Mouse (Mus musculus) stomach, adult 2 months (tissue): ENCODE measurements around the gene Gm36210. TPM values are rescaled to one million over a fixed set of nuclear protein-coding genes. Genes with fewer than 3 reads are reported as not detected.

ENCODE experiments used
- polyA plus RNA-seq: library from polyadenylated mRNA; depleted of rRNA; stranded (reverse); fragments of >200 nt; gene quantifications from 2 replicates; pipeline ENCODE4 v1.2.3, GENCODE M21; 2012; rRNA removed

The Gm36210 gene
- 0.05 TPM in 1 of 2 replicates, not detected in the other for polyA plus RNA-seq

DNA sequence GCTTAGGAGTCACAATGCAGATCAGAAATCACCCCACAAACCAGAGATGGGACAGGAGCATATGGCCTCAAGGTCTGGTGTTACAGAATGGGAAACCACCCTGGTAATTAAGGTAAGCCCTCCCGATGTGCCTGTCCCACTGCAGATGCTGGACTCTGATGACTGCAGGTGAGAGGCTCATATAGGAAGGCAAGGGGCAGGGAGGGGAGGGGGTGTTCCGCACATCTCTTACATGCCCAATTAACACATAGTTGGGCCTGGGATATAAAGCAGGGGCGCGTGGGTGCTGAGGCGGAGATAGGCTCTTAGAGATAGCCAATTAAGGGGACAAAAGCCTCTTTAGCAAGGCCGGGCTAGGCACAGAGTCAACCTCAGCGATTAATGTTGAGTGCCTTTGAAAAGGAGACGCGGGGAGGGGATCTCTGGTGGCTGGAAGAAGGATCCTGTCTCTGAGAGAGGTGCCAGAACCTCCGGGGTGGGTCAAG lies at the start of gene Gm36210:
TSS of gene Gm36210 (minus strand) at position 51 of the 485 bp plus-strand sequence.

DNA sequence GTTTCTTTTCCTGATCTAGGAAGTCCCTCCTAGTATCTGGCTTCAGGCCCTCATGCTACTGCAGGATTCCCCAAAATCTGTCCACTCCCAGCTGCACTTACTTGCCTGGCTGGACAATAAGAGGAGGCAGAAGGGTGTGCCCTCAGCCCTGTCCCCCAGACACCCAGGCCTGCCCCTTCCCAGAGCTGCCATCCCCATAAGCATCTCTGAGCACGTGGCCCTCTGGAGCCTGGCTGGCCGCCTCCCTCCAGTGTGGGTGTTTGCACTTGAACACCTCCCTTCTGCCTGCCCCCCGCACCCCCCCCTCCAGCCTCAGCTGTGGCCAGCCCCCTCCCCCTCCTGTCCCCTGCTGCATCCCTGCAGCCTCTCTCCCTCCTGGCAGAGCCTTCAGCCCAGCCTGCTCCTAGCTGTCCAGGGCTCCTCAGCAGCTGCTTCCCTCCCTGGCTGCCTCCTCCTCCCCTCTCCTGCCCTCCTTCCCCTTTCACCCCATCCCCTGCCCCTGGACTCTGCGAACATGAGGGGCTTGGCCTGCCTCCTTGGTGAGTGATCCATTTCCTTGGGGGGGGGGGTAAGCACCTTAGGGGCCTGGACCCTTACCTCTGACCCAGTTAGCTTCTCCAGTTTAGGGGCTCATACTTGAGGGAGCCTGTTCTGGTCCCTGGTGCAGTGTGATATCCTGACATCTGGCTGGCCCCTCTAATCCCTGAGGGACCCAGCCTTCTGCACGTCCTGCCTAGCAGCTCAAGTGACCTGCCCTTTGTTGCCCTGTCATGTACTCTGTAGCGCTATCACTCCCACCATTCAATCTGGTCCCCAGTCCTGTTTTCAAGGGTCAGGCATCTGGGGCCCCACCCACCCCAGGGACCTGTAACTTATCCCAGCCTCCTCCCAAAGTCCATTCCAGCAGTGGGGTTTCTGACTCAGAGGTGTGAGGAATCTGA lies 19.4 kb upstream of the Gm36210 start, which contains the start of gene Ssc5d:
TSS of gene Ssc5d (plus strand) at position 345 of the 941 bp plus-strand sequence.

DNA sequence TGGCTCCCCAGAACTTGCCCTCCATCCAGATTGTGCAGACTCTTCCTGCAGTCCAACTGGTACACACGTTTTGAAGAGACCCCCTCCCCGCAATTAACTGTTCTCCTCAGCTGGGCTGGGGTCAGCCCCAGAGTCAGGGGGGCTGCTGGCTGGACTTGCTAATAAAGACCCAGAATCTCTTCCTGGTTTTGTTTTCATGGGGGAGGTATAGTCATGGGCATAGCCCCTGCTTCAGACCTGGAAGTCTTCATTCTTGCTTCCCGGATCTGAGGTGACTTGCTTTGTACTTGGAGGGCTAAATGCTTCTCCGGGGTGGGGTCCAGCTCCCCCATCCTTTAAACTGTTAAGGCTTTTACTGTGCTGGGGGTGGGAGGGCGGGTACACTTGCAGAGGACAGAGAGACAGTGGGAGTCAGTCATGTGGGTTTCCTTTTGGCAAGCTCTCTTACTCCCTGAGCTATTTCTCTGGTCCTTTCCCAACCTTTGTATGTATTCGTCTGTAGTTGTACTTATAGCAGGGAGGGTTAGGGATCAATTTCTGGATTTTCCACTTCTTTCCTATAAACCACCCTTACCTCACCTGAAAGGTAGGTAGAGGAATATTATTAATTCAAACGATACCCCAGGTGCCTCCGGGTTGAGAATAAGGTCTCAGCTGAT lies 15.6 kb upstream of the Gm36210 start, which contains the start of gene Nat14:
TSS of gene Nat14 (plus strand) at position 205 of the 659 bp plus-strand sequence.

DNA sequence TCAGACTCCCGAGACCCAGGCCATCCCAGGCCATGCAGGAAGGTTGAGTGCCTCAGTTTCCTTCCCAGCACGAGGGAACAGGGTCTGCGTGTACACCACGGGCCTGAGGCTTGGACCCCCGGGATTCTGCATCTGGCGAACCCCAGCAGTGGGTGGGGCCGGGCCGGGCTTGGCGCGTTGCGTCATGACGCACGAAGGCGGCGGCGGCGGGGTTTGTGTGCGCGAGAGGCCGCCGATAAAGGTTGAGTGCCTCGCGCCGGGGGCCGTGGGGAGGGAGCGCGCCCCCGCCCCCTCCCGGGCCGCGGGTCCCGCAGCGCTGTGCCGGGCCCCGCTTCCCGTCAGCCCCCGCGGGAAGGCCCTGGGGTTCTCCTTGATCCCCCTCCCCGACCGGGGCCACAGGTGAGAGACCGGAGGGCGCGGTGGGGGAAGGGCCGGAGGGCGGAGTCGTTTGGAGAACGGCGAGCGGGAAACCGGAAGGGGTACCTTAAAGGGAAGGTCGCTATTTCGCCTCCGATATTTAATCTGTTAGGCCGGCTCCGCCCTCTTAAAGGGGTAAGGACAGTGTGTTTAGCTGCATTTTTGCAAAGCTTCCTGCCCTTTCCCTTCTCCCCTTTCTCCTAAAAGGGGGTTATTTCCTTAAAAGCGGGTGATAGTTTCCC lies 8.8 kb upstream of the Gm36210 start, which contains the start of gene Zfp628:
TSS of gene Zfp628 (plus strand) at position 211 of the 659 bp plus-strand sequence.

DNA sequence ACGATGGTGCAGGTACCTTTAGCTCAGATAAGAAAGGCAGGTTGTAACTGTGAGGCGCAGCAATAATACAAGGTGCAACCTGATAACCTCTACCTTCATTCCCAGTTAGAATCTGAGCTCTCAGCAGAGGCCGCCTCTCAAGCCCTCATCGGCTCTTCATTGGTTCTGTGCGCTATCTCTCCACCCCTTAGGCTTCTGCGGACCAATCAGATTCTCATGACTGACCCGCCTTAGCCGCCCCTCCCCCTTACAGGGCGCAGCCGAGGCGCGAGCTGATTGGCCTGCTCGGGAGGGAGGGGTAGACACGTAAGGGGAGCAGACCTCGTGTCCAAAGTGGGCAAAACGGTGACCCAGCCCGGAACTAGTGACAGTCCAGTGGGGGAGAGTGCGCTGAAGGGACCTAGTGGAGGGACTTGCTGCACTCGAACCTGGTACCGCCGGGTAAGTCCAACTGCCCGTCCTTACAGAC lies 29.5 kb downstream of the Gm36210 start, which contains the start of gene Isoc2a:
TSS of gene Isoc2a (plus strand) at position 401 of the 469 bp plus-strand sequence.

DNA sequence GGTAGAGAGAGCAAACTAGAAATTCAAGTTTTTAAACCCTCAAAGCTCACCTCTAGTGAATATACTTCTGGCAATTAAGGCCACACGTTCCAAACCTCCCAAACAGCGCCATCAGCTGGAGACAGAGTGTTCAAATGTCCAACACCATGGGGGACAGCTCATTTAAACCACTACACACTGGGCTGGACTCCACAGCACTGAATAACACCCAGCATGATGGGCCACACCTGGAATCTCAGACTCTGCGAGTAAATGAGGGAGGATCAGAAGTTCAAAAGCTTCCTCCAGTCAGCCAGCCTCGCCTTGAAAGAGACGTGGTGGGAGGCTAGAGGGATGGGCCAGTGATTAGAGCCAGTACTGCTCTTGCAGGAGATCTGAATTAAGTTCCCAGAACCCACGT lies 36.2 kb downstream of the Gm36210 start, which contains the start of gene Isoc2b:
TSS of gene Isoc2b (minus strand) at position 126 of the 400 bp plus-strand sequence.

Other genes with a start within 250 kb of the Gm36210 start
- 60.2 and 68.9 TPM in 2 replicates for gene Ppp6r1, start 247.5 kb downstream of the Gm36210 start, polyA plus RNA-seq
- gene Hspbp1, start 221.4 kb downstream of the Gm36210 start, polyA plus RNA-seq, result 29.1 and 32.0 TPM in 2 replicates
- gene Brsk1, start 215.9 kb downstream of the Gm36210 start, polyA plus RNA-seq, result 2.5 and 3.5 TPM in 2 replicates
- 15.3 and 16.5 TPM in 2 replicates for gene Tmem150b, start 181.3 kb downstream of the Gm36210 start, polyA plus RNA-seq
- 98.9 and 123 TPM in 2 replicates for gene Kmt5c, start 166.4 kb downstream of the Gm36210 start, polyA plus RNA-seq
- gene Cox6b2, start 153.4 kb downstream of the Gm36210 start, polyA plus RNA-seq, result 7.0 and 10.5 TPM in 2 replicates
- not detected in 2 replicates for gene Fam71e2, start 135.2 kb downstream of the Gm36210 start, polyA plus RNA-seq
- 0.12 and 0.42 TPM in 2 replicates for gene Il11, start 123.7 kb downstream of the Gm36210 start, polyA plus RNA-seq
- gene Tmem190, start 123.6 kb downstream of the Gm36210 start, polyA plus RNA-seq, result not detected in 2 replicates
- gene Tmem238, start 116.9 kb downstream of the Gm36210 start, polyA plus RNA-seq, result 157 and 379 TPM in 2 replicates
- 174 and 224 TPM in 2 replicates for gene Rpl28, start 113.6 kb downstream of the Gm36210 start, polyA plus RNA-seq
- gene Ube2s, start 93.9 kb downstream of the Gm36210 start, polyA plus RNA-seq, result 106 and 114 TPM in 2 replicates
- 0.68 and 1.5 TPM in 2 replicates for gene Shisa7, start 61.8 kb downstream of the Gm36210 start, polyA plus RNA-seq
- gene Isoc2b, start 36.3 kb downstream of the Gm36210 start, polyA plus RNA-seq, result 17.4 and 25.7 TPM in 2 replicates
- 12.8 and 15.9 TPM in 2 replicates for gene Isoc2a, start 29.4 kb downstream of the Gm36210 start, polyA plus RNA-seq
- 13.0 and 16.4 TPM in 2 replicates for gene Zfp628, start 8.7 kb upstream of the Gm36210 start, polyA plus RNA-seq
- gene Nat14, start 15.5 kb upstream of the Gm36210 start, polyA plus RNA-seq, result 5.5 and 7.6 TPM in 2 replicates
- 4.7 and 6.8 TPM in 2 replicates for gene Ssc5d, start 19.3 kb upstream of the Gm36210 start, polyA plus RNA-seq
- gene Sbk2, start 57.9 kb upstream of the Gm36210 start, polyA plus RNA-seq, result 4.1 and 12.6 TPM in 2 replicates
- gene Sbk3, start 64.7 kb upstream of the Gm36210 start, polyA plus RNA-seq, result 0.12 and 0.40 TPM in 2 replicates
- gene Zfp579, start 89.6 kb upstream of the Gm36210 start, polyA plus RNA-seq, result 58.0 and 73.6 TPM in 2 replicates
- 21.3 and 34.0 TPM in 2 replicates for gene Zfp524, start 107.9 kb upstream of the Gm36210 start, polyA plus RNA-seq
- gene Fiz1, start 108.2 kb upstream of the Gm36210 start, polyA plus RNA-seq, result 13.2 and 13.7 TPM in 2 replicates
- gene Gm44973, start 109.0 kb upstream of the Gm36210 start, polyA plus RNA-seq, result 0.17 TPM in 1 of 2 replicates, not detected in the other
- gene Zfp865, start 113.9 kb upstream of the Gm36210 start, polyA plus RNA-seq, result 16.3 and 18.3 TPM in 2 replicates
- 2.9 and 4.2 TPM in 2 replicates for gene Ccdc106, start 114.0 kb upstream of the Gm36210 start, polyA plus RNA-seq
- not detected in 2 replicates for gene 4632433K11Rik, start 127.6 kb upstream of the Gm36210 start, polyA plus RNA-seq
- gene Zfp784, start 131.9 kb upstream of the Gm36210 start, polyA plus RNA-seq, result 2.6 and 2.8 TPM in 2 replicates
- 13.4 and 37.9 TPM in 2 replicates for gene Zfp580, start 145.0 kb upstream of the Gm36210 start, polyA plus RNA-seq
- 49.3 and 66.5 TPM in 2 replicates for gene U2af2, start 155.6 kb upstream of the Gm36210 start, polyA plus RNA-seq
- 186 and 241 TPM in 2 replicates for gene Epn1, start 173.7 kb upstream of the Gm36210 start, polyA plus RNA-seq
- gene Rfpl4, start 210.4 kb upstream of the Gm36210 start, polyA plus RNA-seq, result not detected in 2 replicates
- not detected in 2 replicates for gene Rasl2-9, start 219.4 kb upstream of the Gm36210 start, polyA plus RNA-seq
- not detected in 2 replicates for gene Vmn1r55, start 243.2 kb upstream of the Gm36210 start, polyA plus RNA-seq